Mouse (Mus musculus) large intestine, adult 2 months (tissue): ENCODE data around the gene Neu3. TPM values are rescaled to one million over a fixed set of nuclear protein-coding genes. Genes with fewer than 3 reads are reported as not detected.

ENCODE experiments used
- DNase-seq: peaks from one replicate; pipeline ENCODE4 v3.0.0-alpha.2; 2012; ENCODE audit warnings: low read depth, low spot score
- WGBS: fragments of 180-500 bp; shearing (Covaris S2); methylation state at CpG from one replicate; pipeline ENCODE4 v1.1.7; 2018; 5-methylcytosine and 5-hydroxymethylcytosine counted together
- polyA plus RNA-seq: library from polyadenylated mRNA; depleted of rRNA; stranded (reverse); fragments of >200 nt; gene quantifications from 2 replicates; pipeline ENCODE4 v1.2.3, GENCODE M21; 2012; rRNA removed

The Neu3 gene
- polyA plus RNA-seq, 1 experiment = 1.1 TPM

GRCm38 (mm10) chr7:99797911-99798647 lies 30.1 kb downstream of the Neu3 start:
- 35% methylated on average over 6 of the region's 6 CpGs for WGBS
- peak; percentile 50 for DNase-seq

- DNase-seq = no peak
- WGBS = 74% methylated on average over 3 of the region's 3 CpGs
These were observed 31.0 kb downstream of the Neu3 start for GRCm38 (mm10) chr7:99797261-99797660.

- 69% methylated on average over 3 of the region's 3 CpGs for WGBS
- no peak for DNase-seq
These were observed 31.7 kb downstream of the Neu3 start for GRCm38 (mm10) chr7:99796471-99796870.

DNA sequence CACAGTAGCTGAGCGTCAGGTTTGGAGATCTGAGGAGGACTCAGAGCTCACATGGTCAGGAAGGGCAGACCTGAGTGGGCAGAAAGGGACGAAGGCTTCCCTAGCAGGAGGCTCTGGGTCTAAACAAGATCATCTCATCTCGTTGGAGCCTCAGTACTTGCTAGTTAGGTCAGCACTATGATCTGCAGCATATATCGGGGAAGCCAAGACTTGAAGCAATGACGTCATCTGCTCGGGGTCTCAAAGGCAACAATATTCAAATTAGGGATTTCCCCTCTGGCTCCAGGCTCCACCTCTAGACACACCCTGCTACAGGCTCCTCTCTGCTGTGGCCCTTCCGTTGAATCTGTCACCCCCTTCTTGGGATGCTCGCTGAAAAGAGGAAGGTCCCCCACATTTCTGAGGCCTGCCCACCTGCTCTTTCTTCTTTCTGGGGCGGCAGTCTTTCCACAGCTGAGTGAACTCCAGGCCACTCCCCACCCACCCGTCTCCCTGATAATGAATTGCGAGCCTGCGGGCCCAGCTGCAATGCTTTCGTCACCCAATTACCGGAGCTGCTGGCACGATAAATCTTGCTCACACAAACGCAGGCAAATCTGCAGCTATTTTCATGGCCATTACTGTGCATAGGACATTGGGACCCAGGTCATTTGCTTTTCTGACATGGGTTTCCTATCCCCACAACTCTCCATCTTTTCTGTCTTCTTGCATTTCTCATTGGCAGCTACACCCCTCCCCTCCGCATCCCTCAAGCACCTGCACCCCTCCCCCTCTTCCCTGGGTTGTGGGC lies 32.8 kb downstream of the Neu3 start:
- DNase-seq = no peak
- 13% methylated on average over 17 of the region's 17 CpGs for WGBS

GRCm38 (mm10) chr7:99794096-99794495 lies 34.1 kb downstream of the Neu3 start:
- WGBS = 60% methylated on average over 2 of the region's 2 CpGs
- no peak for DNase-seq

GRCm38 (mm10) chr7:99790816-99791215 lies 37.4 kb downstream of the Neu3 start:
- 64% methylated on average over 10 of the region's 10 CpGs for WGBS
- no peak for DNase-seq

- 39% methylated on average over 5 of the region's 5 CpGs for WGBS
- no peak for DNase-seq
These were observed 39.7 kb downstream of the Neu3 start for GRCm38 (mm10) chr7:99788563-99788962.

- no peak for DNase-seq
- 68% methylated on average over 2 of the region's 2 CpGs for WGBS
These were observed 40.3 kb downstream of the Neu3 start for GRCm38 (mm10) chr7:99787935-99788334.

DNA sequence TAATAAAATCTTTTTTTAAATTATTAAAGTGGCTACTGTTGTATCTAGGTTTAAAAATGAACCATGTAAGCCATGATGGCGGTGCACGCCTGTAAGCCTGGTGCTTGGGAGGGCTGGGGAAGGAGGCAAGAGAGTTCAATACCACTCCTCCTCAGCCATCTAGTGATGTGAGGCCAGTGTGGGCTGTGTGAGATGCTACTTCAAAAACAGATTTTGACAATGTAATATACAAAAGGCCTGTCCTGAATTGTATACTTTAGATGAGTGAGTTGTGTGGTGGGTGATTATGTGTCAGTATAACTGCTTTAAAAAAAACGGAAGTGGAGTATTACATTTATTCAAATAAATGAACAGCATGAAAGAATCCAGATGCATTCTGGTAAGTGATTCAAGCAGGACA lies 41.4 kb downstream of the Neu3 start:
- no peak for DNase-seq
- 87% methylated on average over 3 of the region's 3 CpGs for WGBS

- DNase-seq = no peak
- WGBS = 79% methylated on average over 3 of the region's 3 CpGs
These were observed 42.7 kb downstream of the Neu3 start for GRCm38 (mm10) chr7:99785553-99785952.

DNA sequence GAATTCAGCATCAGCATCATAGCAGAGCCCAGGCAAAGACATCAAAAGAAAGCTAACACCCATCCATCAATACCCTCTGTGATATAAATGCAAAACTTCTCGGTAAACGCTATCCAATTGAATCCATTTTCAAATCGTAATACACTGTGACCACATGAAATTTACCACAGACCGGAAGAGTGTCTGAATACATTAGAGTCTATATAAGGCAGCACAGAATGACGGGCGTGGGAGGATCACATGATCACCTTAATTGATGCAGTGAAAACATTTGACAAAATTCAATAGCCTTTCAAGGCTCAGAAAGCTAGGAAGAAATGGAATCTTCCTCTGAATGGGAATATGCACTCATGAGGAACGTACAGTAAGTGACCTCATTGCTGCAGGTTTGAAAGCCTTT lies 44.8 kb downstream of the Neu3 start:
- WGBS = 81% methylated on average over 7 of the region's 7 CpGs
- no peak for DNase-seq

DNA sequence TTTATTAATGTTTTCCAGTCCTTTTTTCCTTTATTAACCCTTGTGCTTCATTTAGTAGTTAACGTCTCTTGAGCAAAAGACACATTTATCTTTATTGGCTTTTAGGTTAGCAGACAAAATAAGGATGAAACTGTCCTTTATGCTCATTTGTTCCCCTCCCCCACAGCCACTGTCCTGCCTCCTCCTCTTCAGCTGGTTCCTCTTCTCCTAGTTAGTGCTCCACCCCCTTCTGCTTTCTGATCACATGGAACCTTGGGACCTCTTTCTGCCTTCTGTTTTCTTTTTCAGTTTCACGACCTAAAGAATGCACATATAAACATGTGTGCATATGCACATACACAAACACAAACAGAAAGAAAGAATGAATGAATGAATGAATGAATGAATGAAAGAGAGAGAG lies 46.3 kb downstream of the Neu3 start:
- DNase-seq = no peak
- WGBS = 64% methylated on average over 2 of the region's 2 CpGs

DNA sequence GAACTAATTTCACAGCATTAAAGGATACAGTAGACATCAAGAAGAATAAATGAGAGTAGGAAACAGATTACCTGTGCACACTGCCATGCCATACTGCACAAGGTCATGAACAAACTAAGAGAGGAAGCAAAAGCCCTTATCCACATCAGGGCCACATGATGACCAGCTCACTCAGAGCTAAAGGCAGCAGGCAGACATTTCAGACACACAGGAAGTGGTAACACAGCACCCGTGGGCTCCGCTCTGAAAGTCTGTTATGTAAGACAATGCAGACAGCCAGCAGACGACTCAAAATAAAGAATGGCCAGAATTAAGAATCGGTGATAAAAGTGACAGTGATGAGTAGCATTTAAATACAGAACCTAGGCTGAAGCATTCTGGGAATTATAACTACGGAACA lies 46.8 kb downstream of the Neu3 start:
- 67% methylated on average over 5 of the region's 5 CpGs for WGBS
- no peak for DNase-seq

- WGBS = 91% methylated on average over 2 of the region's 2 CpGs
These were observed 65.0 kb downstream of the Neu3 start, which contains the start of gene Olfr521 for GRCm38 (mm10) chr7:99763207-99763606. TSS of gene Olfr521 (plus strand) at chr7:99763507.

More at GRCm38 (mm10) chr7:99763207-99763606, 65.0 kb downstream of the Neu3 start, which contains the start of gene Olfr521:
- DNase-seq = no peak

Other genes with a start within 250 kb of the Neu3 start
- 1.8 and 2.2 TPM in 2 replicates for gene Tpbgl, start 201.3 kb downstream of the Neu3 start, polyA plus RNA-seq
- gene Slco2b1, start 117.1 kb downstream of the Neu3 start, polyA plus RNA-seq = 25.2 and 43.8 TPM in 2 replicates
- not detected in 2 replicates for gene Olfr520, start 98.1 kb downstream of the Neu3 start, polyA plus RNA-seq
- gene Olfr521, start 64.9 kb downstream of the Neu3 start, polyA plus RNA-seq = not detected in 2 replicates
- gene Xrra1, start 30.7 kb upstream of the Neu3 start, polyA plus RNA-seq = 0.05 and 0.21 TPM in 2 replicates
- gene Spcs2, start 35.0 kb upstream of the Neu3 start, polyA plus RNA-seq = 49.4 and 60.5 TPM in 2 replicates
- 2.7 and 3.6 TPM in 2 replicates for gene Rnf169, start 152.0 kb upstream of the Neu3 start, polyA plus RNA-seq
- gene Chrdl2, start 177.8 kb upstream of the Neu3 start, polyA plus RNA-seq = 0.87 and 0.92 TPM in 2 replicates